Mouse (Mus musculus) gastrocnemius, adult 8-10 months (tissue): ENCODE results near the gene Tbc1d13. TPM values are rescaled to one million over a fixed set of nuclear protein-coding genes. Genes with fewer than 3 reads are reported as not detected.

ENCODE experiments used
- DNase-seq, 2 experiments: peaks; one replicate each; pipeline ENCODE4 v3.0.0; 2022; ENCODE audit warnings: low spot score in 2 of 2
- total RNA-seq, 4 experiments: library from RNA; stranded (reverse); gene quantifications; 2 replicates each; pipeline ENCODE4 v1.2.4; 2022

Tbc1d13 gene
- total RNA-seq, result 10 to 100 TPM; 11.1 to 13.9 (median 11.2) TPM

- DNase-seq, result peak; percentile 99
Measured at GRCm38 (mm10) chr2:30133613-30134377, at the start of gene Tbc1d13. Gene Tbc1d13, plus strand, starts transcription at chr2:30133746.

GRCm38 (mm10) chr2:30084113-30084512, 49.4 kb upstream of the Tbc1d13 start:
- no peak for DNase-seq

DNA sequence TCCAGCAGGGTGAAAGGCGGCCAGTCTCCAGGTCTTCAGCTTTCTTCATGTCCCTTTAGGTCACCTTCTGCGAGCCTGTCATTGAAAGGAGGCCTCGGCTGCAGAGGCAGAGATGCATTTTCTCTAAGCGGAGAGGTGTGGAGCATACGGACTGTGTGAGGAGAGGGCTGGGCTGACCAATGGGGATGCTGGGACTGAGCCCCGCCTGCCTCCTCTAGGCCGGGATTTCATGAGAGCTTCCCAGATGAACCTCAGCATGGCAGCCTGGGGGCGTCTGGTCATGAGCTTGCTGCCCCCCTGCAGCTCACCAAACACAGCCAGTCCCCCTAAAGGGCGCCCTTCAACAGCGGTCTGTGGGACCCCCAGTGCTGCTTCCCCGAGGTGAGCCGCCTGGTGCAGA, 48.9 kb upstream of the Tbc1d13 start:
- no peak for DNase-seq

- no peak for DNase-seq
Measured at GRCm38 (mm10) chr2:30087310-30087709, 46.2 kb upstream of the Tbc1d13 start.

GRCm38 (mm10) chr2:30091521-30091920, 42.0 kb upstream of the Tbc1d13 start:
- DNase-seq, result no peak

DNA sequence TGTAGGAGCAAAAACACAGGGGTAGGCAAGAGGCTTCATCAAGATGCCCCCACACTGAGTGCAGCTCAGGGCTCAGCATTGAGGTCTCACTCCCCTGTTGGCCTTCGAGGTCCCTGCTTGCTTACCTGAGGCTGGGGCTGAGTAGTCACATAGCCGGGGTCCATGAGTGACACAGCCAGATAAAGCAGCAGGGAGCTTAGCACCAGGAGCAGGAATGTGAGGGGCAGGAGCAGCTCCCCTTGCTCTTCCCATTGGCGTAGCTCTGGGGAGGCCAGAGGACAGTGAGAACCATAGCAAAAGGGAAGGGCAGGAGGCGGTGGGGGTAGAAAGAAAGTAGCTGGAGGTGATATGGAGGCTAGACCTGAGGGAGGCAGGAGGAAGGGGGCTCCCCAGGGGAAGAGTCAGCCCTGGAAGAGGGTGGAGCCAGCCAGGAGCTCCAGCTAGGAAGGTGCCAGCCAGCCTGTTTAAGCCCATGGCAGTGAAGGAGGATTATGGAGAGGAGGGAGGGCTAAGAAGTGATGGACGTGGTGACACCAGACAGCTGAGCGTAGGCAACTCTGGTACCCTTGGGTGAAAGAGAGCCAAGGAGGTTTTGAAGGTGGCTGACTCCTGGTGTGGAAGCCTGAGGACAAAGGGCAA, 41.1 kb upstream of the Tbc1d13 start:
- DNase-seq, result no peak

DNA sequence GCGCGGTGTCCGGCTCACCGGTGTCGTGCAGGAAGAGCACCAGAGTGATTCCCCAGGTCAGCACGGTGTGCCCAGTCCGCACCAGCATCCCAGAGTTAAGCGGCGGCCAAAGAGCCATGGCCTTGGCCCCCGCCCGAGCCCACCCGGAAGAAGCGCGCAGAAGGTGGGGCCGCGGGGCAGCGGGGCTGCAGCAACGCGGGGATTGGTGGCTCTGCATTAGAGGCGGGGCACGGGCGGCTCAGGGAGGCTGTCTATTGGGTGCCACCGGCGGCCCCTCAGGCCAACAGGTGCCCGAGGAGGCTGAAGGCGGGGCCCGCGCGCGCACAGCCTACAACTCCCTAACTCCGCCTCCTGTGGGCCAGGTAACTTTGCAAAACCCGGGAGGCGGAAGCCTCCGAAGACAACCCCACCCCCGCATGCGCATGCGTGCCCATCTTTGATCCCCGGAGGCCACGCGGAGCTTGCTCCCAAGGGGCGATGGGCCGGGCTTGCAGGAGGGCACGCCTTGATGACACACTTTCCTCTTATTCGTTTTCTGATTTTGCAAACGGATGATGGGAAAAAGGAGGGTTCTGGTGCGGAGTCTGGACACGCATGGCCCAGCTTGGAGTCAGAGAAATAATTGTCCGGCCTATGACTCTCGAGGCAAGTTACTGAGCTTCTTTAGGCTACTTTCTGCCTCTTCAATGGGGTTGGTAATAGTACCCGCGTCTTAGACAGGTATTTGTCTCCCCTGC, 39.9 kb upstream of the Tbc1d13 start, which contains the start of gene Zdhhc12:
Gene Zdhhc12 (minus strand): TSS at position 178 of the 737 bp plus-strand sequence.
- DNase-seq, result peak; percentile 83 to 91

GRCm38 (mm10) chr2:30094208-30094588, 39.3 kb upstream of the Tbc1d13 start:
- DNase-seq, result no peak

DNA sequence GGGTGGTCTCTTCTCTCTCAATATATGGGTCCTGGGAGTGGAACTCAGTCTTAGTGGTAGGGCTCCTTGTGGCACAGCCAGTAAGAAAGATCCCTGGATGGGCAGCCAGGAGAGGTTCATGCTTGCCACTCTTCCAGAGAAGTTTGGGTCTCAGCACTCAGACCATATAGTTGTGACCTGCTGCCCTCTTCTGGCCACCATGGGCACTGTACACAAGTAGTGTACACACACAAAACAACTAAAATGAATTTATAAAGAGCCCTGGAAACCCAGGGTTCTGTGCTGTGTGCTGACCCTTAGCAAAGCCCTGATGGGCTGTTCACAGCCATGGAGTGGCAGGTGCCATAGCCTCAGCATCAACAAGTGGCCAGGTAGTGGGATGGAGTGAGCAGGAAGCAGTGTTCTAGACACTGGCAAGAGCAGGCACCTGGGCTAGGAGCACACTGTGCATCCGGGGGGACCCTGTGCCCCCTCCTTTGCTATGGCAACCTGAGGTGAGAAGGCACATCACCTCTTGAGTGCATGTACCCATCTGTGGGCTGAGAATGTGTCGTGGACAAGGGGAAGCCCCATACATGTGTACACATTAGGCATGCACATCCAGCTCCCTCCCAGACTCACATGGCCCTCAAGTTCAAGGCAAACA, 37.5 kb upstream of the Tbc1d13 start:
- DNase-seq, result no peak

- no peak for DNase-seq
Measured at GRCm38 (mm10) chr2:30100214-30100613, 33.3 kb upstream of the Tbc1d13 start.

- no peak for DNase-seq
Measured at GRCm38 (mm10) chr2:30106364-30106763, 27.2 kb upstream of the Tbc1d13 start.

GRCm38 (mm10) chr2:30107646-30108045, 25.9 kb upstream of the Tbc1d13 start:
- DNase-seq, result no peak

DNA sequence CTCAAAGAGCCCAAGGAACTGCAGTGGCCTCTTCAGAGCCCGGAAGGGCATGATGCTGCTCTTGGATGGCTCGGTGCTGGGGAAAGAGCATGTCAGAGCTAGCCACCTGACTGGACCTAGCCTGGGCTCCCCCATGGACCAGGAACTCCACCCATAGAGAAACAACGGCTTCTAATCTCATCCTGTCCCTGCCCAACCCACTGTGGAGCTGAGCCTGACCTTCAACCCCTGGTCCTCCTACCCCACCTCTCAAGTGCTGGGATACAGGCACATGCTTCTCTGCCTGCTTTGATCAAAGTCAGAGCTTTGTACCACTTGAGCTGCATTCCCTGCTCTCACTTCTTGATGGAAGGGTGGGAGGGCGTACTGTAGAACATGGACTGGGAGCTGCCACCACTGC, 25.3 kb upstream of the Tbc1d13 start:
- no peak for DNase-seq

- DNase-seq, result no peak
Measured at GRCm38 (mm10) chr2:30111500-30111899, 22.0 kb upstream of the Tbc1d13 start.

GRCm38 (mm10) chr2:30112564-30112963, 21.0 kb upstream of the Tbc1d13 start:
- no peak for DNase-seq

DNA sequence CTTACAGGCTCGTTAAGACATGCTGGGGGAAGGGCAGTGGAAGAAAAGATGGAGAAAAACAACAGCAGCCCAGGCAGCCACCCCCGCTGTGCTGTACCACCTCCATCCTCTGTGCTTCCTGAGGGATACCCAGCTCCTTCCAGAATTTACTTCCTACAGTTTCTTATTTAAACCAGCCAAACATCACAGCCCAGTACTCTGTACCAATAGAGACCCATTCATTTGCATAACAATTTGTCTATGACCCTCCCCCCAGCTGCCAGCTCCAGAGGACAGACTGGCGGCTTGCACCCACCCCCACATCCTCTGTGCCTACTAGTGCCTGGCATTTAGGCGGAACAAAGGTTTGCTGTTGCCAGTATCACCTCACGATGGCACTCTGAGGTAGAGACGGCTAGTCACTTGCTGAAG, 13.9 kb upstream of the Tbc1d13 start:
- no peak for DNase-seq

DNA sequence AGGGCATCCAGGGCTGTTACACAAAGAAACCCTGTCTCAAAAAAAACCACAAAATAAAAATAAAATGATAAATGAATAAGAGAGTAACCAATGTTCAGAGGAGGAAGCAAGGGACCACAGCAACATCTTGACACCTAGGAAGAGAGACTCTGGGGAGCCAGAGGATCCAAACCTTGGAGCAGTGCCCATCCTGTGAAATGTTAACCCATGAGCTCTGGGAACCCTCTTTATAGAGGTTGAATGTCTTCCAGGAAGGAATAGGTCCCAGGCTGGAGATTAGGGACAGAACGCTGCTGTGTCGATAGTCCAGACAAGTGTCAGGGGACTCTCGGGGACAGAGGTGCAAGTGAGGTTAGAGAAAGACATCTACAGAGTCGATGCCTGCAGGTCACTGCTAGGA, 13.3 kb upstream of the Tbc1d13 start:
- no peak for DNase-seq

DNA sequence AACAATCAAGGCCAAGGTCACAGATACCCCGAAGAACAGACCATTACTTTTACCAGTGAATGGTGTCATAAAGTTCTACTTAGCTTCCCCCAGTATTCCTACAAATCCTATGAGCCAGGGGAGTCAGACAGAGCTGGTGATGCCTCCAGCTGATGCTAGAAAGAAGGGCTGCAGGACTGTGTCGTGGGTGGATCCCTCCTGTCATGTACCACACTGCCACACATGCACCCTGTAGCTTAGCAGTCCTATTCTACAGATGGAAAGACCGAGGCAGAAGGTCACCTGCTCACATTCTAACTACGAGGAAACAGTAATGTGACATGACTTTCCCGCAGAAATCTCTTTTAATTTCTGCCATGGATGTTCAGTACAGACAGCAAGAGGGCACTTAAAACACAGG, 10.8 kb upstream of the Tbc1d13 start:
- no peak for DNase-seq

GRCm38 (mm10) chr2:30123729-30124471, 9.6 kb upstream of the Tbc1d13 start:
- no peak for DNase-seq

DNA sequence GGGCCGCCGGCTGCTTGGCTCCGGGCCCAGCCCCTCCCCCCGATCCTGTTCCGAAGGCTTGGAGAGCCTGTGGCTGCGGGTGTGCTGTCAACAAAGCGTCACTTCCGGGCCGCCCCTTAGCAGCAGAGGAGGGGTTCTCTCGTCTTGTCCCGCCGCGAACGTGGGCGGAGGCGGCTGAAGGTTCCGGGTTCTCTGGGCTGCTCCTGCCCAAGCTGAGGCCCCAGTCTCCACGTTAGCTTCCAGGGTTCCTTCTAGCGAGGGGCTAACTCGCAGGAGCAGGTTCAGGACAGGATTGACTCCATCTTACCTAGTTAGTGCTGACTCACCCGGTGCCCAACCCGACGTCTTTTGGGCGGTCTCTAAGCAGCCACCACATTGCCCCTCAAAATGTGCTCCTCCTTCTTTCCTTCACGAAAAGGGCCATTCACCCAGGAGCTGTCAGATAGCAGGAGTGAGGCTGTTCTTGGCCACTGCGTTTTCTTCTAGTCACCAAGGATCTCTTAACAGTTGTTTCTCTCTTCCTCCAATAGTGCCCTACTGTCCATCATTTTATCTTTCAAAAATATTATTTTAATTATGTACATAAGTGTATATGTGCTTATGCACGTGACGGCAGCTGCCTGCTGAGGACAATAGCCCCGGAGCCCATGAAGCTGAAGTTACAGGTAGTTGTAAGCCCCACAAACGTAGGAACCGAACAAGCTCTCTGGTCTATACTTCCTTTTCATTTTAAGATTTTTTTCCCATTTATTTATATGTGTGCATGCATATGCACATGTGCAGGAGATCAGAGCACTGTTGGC, 8.9 kb upstream of the Tbc1d13 start, which contains the start of gene Zer1:
Gene Zer1 (minus strand): TSS at position 114 of the 803 bp plus-strand sequence.
- DNase-seq, result peak; percentile 95
